13 mouse cellular contexts compared by ENCODE assay signal in the genomic region with DNA sequence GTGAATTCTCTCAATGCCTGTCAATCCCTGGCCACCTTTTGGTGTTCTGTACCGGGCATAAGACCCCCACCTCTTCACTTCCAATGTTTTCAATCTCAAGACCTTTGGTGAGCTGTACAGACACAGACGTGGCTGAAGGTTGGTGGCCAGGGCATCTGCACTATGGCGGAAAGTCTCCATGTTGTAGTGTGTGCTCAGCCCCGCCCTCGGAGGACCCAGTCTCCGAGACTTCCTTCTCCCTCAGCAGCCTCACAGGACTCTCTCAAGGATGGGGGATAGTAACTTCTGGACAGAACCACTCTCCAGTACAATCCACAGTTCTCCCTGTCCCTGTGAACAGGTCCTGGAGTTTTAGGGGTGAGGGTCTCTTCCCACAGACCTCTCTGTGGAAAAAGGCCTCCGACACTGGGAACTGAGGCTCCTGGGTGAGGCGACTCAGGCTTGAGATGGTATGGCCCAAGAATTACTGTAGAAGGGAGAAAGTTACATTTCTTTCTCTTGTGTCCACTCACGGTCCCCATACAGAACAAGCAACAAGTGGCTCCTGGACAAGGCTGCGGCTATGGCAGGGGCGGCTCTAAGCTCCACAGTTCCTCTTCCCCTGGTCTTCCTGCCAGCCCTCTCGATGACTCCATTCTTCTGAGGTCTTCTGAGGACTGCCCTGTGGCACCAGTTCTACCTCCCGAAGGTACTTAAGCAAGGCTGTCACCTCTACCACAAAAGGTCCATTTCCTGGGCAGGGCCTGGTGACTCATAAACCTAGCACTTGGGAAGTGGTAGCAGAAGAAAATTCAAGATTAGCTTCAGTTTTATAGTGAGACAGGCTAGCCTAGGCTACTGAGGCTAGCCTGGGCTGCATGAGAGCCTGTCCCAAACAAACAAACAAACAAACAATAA. TPM values are rescaled to one million over a fixed set of nuclear protein-coding genes. Genes with fewer than 3 reads are reported as not detected.
DNase-seq lines count a peak whose midpoint lies in the region; TF ChIP-seq lines count a peak whose summit lies in the region.
"Had no signal": no experiment of that assay in that cellular context is flagged by ENCODE, and none has a peak within 500 bp of the region (broad histone marks: within the 10 kb centered on the region; RNA-seq: fewer than 3 reads in every experiment).

No protein-coding gene starts in this region.

- H3K4me1 ChIP-seq in thymus, adult 2 months (replicated peaks; ENCODE audit: control insufficient read depth, insufficient read depth, low read length), result peaks cover 45% of the 10 kb centered on the region

- no peaks in the 10 kb centered on the region for H3K27me3 ChIP-seq in thymus, adult 2 months (ENCODE audit: control insufficient read depth, insufficient read depth, low read length)
- H3K27me3 ChIP-seq: embryonic facial prominence, embryonic 15.5 days had no signal

- no peak overlapping the region for H3K4me3 ChIP-seq in thymus, adult 2 months (ENCODE audit: control insufficient read depth, insufficient read depth, low read length)
- H3K4me3 ChIP-seq: embryonic facial prominence, embryonic 15.5 days had no signal

- 66% methylated on average over 13 of the region's 13 CpGs for WGBS in thymus, adult 2 months

- TF ChIP-seq POLR2A in thymus, adult 2 months (IDR thresholded peaks at IDR 0.05; ENCODE audit: control insufficient read depth, extremely low read depth, insufficient read depth, low read length, poor library complexity), result no peak

- TF ChIP-seq CTCF in thymus, adult 2 months (IDR thresholded peaks at IDR 0.05; ENCODE audit: borderline replicate concordance, control insufficient read depth, extremely low read depth, insufficient read depth, low read length, poor library complexity), result no peak

- no peak for DNase-seq in thymus, adult 2 months
- no peak for DNase-seq in thymus, postnatal 14 days
- DNase-seq in liver, result peak; percentile 44
- DNase-seq in lung, postnatal 25 days (ENCODE audit: low spot score), result peak; percentile 72
- DNase-seq in ovary, postnatal 10 days (ENCODE audit: low spot score), result no peak
- DNase-seq in ovary, postnatal 14 days (ENCODE audit: low spot score), result no peak
- DNase-seq in gastrocnemius, postnatal 4 days (ENCODE audit: low spot score in 2 of 2), result no peak
- no peak for DNase-seq in ovary, adult 18-20 months (ENCODE audit: low spot score)
- DNase-seq: cerebellum, adult 9-10 months; kidney, postnatal 4 days; right cerebral cortex, postnatal 25 days had no signal

- H3K36me3 ChIP-seq in thymus, adult 2 months (ENCODE audit: control insufficient read depth, insufficient read depth, low read length), result no peaks in the 10 kb centered on the region
- H3K36me3 ChIP-seq: embryonic facial prominence, embryonic 15.5 days had no signal

- H3K27ac ChIP-seq in thymus, adult 2 months (ENCODE audit: control insufficient read depth, insufficient read depth, low read length), result peak overlapping the region; percentile 39; the same call in 1 of the 2 replicates
- H3K27ac ChIP-seq: embryonic facial prominence, embryonic 15.5 days had no signal

RNA-seq across cellular contexts. Expression of a gene that starts 29.5 kb away (rescaled TPM):
- 0.24 and 0.30 TPM in 2 replicates for polyA plus RNA-seq in thymus, adult 2 months (2012; rRNA removed)
- total RNA-seq in gastrocnemius, postnatal 4 days (2021), result under 1 TPM; 0.08 to 0.25 TPM
- total RNA-seq: gastrocnemius, adult 18-20 months had no signal

RNA-seq across cellular contexts. Expression of a gene that starts 30.0 kb away (rescaled TPM):
- polyA plus RNA-seq in thymus, adult 2 months (2012; rRNA removed), result 32.8 and 32.9 TPM in 2 replicates
- 10 to 100 TPM; 68.7 to 80.2 TPM for total RNA-seq in gastrocnemius, postnatal 4 days (2021)

Comparison
In these comparisons a context has a peak if more than half of its experiments do, and no peak if none do; other contexts are left out.
1. DNase-seq: peak in liver (single experiment) and lung, postnatal 25 days (single experiment); none in thymus, adult 2 months (single experiment), thymus, postnatal 14 days (single experiment), ovary, postnatal 10 days (single experiment), ovary, postnatal 14 days (single experiment), gastrocnemius, postnatal 4 days (0 of 2) and ovary, adult 18-20 months (single experiment).